Mouse (Mus musculus): ENCODE measurements around the gene Klrc1.
A peak's percentile ranks its signal among the peaks of the same experiment; 100 is the strongest.
"Not testable (repeated sequence)": the region's sequence is repeated elsewhere in the genome, so short reads cannot be mapped to it uniquely, and the experiment has no call there.

Gene Klrc1

DNA sequence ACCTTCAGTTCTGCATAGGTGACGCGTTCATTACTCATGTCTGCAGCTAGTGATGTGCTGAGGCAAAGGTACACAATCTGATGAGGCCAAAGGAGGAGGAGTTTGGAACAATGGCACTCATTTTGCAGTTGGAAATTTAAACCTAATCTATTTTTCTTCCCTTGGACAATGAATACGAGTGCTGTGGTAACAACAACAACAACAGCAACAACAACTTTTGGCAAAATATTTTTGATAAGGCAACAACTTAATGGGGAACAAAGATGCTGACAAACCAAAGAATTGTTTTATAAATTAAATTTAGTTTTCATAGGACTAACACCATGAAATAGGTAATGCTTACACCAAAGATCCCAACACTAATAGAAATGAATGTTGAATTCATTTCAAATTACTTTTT lies at the start of gene Klrc1:
Klrc1 (minus strand) TSS at position 101 of the 400 bp plus-strand sequence.
- no peak for DNase-seq (ENCODE audit: low spot score)

DNA sequence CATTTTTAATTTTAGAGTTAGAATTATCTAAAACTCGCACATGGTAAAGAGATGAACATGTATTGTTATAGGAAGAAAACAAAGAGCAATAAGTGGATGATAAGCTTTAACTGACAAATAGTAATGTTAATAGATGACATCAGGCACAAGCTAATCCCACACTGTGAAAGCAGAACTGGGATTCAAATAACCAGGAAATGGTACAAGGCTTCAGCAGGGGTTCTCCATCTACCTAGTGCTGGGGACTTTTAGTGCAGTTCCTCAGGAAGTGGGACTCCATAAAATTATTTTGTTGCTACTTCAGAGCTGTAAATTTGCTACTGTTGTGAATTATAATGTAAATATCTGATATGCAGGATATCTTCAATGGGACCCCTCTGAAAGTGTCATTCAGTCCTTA lies 48.5 kb upstream of the Klrc1 start:
- DNase-seq (ENCODE audit: low spot score): no peak

DNA sequence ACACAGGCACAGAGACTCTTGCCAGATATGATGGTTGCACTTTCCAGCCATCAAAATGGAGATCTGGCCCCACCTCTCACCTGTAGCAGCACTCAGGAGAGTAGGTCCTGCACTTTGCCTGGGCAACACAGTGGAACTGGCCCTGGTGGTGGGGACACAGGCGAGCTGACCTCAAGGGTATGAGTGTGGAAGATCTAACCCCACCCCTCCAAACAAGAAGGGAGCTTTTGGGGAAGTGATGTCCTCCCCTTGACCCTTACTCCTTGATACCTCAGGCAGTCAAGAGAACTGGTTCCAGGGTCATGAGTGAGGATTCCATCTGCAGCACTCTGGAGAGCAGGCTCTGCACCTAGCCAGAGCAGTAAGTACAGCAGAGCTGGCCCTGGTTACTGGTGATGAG lies 42.6 kb upstream of the Klrc1 start:
- DNase-seq (ENCODE audit: low spot score): no peak

DNA sequence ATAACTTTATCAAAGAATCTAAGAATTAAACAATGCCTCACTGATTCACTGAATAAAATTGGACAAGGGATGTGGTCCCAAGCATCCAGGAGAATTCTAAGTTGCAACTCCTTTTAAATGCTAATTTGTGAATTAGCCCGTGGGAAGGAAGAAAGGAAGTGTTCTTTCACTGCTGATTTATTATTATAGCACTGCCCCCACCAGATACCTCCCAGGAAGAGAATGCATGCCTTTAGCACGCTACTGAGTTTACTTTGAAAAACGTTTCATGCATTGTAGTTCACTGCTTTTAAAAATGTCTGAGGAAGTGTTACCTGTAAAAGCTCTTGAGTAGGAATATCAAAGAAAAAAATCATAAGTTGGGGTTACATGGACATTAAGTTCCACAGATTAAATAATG lies 41.7 kb upstream of the Klrc1 start:
- DNase-seq (ENCODE audit: low spot score): peak; percentile 7

DNA sequence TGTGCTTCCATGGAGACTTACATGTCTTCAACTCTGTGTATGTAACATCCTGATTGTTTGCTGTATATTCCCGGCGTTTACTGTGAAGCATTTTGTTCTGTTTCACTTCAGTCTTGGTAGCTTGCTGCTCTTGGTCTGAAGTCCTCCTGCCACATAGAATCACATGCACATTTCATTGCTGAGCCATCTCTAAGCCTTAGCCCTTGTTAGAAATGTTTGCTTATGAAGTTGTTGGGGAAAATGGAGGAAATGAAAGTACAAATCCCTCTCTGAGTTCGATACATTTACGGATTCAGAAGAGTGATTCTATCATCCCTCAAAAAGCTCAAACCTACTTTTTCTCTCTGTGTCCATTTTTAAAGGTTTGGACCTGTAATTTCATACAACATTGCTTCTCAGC lies 38.3 kb upstream of the Klrc1 start, which contains the start of gene Klri1:
Klri1 (minus strand) TSS at position 101 of the 400 bp plus-strand sequence.
- no peak for DNase-seq (ENCODE audit: low spot score)

DNA sequence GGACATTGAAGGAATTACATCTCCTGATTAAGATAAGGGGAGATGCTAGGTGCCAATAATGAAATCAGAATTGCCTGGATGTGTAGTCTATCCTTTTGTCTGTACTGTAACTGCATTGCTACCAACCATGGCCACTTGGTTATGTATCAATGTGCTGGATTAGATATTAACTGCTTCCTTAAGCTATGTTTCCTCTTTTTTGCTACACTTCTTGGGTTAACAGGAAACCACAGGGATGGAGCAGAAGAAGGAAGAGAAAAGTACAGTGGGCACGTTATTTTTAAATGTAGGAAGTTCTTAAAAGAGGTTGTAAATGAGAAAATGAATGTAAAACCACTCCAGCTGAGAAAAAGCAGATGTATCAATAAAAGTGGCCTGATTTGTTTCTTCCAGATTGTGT lies 34.8 kb upstream of the Klrc1 start:
- no peak for DNase-seq (ENCODE audit: low spot score)

DNA sequence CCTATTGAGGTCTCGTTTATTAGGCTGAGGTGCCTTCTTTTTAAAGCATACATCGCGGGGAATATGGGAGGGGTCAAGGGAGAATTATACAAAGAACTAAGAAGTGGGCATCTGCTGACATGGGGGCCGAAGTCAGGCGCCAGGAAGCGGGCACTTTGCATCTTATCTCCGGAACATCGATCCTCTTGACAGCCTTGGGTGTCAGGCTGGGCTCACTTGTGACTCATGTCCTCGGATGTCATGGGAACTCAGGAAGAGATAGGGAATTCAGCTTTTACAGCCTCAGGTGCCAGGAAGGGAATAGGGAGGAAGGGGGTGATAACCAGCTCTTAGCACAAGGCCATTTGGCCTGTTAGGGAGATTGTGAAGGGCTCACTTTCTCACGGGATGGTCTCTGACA lies 12.7 kb upstream of the Klrc1 start:
- DNase-seq (ENCODE audit: low spot score): not testable (repeated sequence)

DNA sequence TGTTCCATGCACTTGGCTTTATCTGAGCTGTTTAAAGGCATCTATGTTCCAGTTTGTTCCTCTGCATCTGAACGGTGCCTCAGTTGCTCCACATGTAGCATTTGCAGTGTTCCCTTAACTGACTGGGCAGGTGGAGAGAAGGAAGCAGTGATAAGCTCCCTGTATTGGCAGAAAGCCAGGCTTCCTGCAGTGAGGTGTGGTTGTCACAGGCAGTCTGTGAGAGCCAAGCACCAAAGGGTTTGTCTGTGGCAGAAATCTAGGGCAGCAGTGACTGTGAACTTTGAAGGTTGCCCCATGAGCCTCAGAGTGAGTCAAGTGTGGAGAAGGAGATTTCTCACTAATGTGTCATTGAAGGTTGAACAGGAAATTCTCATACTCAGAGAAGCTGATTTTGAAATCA lies 1.6 kb upstream of the Klrc1 start:
- no peak for DNase-seq (ENCODE audit: low spot score)

DNA sequence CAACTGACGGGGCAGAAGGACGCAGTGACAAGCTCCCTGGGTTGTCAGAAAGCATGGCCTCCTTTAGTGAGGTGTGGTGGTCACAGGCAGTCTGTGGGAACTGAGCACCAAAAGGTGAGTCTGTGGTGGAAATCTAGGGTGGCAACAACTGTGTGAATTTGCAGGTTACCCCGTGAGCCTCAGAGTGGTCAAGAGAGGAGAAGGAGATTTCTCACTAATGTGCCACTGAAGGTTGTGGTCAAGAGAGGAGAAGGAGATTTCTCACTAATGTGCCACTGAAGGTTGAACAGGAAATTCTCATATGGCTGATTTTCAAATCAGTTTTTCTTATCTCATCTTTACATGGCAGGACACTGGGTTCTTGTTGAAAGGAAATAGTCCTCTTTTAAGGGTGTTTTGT lies 17.5 kb downstream of the Klrc1 start:
- not testable (repeated sequence) for DNase-seq (ENCODE audit: low spot score)

DNA sequence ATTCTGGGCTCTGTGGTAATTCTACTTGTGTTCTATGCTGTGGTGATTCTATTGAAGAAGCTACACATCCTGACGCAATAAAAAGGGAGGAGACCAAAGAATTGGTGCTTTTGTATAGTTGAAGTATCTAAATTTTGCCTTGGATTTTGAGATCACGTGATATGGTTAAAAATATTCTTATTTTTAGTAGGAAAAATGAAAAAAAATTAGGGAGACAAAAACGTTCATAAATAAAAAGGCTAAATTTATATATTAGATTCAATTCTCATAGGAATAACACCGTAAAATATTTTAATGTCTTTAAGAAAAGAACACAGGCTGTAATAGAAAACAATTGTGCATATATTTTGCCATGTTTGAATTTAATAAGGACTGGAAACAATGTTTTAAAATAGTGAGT lies 18.2 kb downstream of the Klrc1 start, which contains the start of gene Klrc2:
Klrc2 (minus strand) TSS at position 101 of the 400 bp plus-strand sequence.
- not testable (repeated sequence) for DNase-seq (ENCODE audit: low spot score)

DNA sequence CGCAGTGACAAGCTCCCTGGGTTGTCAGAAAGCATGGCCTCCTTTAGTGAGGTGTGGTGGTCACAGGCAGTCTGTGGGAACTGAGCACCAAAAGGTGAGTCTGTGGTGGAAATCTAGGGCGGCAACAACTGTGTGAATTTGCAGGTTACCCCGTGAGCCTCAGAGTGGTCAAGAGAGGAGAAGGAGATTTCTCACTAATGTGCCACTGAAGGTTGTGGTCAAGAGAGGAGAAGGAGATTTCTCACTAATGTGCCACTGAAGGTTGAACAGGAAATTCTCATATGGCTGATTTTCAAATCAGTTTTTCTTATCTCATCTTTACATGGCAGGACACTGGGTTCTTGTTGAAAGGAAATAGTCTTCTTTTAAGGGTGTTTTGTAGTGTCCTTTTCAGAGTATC lies 34.7 kb downstream of the Klrc1 start:
- not testable (repeated sequence) for DNase-seq (ENCODE audit: low spot score)

DNA sequence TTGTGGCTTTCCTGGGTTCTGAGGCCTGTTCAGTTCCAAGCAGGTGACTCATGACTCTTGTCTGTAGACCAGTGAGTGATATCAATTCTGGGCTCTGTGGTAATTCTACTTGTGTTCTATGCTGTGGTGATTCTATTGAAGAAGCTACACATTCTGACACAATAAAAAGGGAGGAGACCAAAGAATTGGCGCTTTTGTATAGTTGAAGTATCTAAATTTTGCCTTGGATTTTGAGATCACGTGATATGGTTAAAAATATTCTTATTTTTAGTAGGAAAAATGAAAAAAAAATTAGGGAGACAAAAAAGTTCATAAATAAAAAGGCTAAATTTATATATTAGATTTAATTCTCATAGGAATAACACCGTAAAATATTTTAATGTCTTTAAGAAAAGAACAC lies 35.5 kb downstream of the Klrc1 start, which contains the start of gene Klrc3:
Klrc3 (minus strand) TSS at position 101 of the 400 bp plus-strand sequence.
- DNase-seq (ENCODE audit: low spot score): not testable (repeated sequence)

DNA sequence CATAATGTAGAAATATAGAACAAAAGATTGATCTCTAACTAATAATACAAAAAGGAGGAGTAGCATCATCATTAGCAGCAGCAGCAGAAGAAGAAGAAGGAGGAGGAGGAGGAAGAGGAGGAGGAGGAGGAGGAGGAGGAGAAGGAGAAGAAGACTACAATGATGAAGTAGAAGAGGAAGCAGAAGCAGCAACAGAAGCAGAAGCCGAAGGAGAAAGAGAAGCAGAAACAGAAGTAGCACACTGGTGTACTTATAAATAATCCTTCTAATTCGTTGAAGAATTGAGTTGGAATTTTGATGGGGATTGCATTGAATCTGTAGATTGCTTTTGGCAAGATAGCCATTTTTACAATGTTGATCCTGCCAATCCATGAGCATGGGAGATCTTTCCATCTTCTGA lies 47.7 kb downstream of the Klrc1 start:
- DNase-seq (ENCODE audit: low spot score): not testable (repeated sequence)

DNA sequence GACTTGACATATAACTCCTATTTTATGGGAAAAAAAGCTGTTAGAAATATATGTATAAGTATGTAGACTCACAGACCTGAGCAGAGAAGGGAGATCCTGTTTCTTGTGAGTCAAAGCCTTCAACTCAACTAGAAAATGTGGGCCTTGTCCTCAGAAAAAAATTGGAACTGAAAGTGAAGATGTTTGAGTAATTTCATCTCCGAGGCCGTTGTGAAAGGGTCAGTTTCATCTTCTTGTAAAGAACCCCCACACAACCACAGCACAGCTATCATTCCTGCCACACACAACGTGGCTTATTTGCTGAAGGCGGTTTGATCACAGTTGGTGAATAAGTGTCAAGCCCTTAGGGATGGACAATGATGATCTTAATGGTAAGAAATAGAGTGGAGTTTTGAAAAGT lies 55.0 kb downstream of the Klrc1 start, which contains the start of gene Klrk1:
Klrk1 (minus strand) TSS at position 130 of the 400 bp plus-strand sequence.
- no peak for DNase-seq (ENCODE audit: low spot score)

Data from embryo, embryonic 10 days (tissue).